Mouse (Mus musculus): ENCODE measurements around the gene Plk3. TPM values are rescaled to one million over a fixed set of nuclear protein-coding genes. Genes with fewer than 3 reads are reported as not detected.
A peak's percentile ranks its signal among the peaks of the same experiment; 100 is the strongest.

The Plk3 gene
- total RNA-seq, 2 experiments from 2014 or later = 1.7 TPM; not detected in 1

DNA sequence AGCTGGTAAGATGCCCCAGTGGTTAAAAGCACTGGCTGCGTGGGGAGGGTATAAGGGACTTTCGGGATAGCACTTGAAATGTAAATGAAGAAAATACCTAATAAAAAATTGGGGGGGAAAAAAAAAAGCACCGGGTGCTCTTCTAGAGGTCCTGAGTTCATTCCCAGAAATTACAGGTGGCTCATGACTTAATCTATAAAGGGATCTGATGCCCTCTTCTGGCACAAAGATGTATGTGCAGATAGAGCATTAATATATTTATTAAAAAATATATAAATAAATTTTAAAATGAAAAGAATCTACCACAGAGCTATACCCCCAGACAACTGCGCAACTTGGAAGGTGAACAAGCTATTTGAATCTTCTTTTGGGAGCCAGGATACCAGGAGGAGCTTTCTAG lies 6.8 kb upstream of the Plk3 start:
- no peak for ATAC-seq (replicated peaks; ENCODE audit: low FRiP score, poor library complexity, severe bottlenecking)

DNA sequence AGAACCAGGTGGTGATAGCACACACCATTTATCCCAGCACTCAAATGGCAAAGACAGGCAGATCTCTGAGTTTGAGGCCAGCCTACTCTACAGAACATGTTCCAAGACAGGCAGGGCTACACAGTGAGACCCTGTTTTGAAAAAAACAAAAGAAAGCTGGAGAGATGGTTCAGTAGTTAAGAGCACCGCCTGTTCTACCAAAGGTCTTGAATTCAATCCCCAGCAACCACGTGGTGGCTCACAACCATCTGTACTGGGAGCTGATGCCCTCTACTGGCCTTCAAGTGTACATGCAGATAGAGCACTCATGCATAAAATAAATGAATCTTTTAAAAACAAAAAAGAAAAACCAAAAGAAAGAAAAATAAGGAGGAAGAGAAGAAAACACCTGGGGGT lies 5.5 kb upstream of the Plk3 start:
- ATAC-seq (replicated peaks; ENCODE audit: low FRiP score, poor library complexity, severe bottlenecking) = peak; percentile 55; the same call in 1 of the 2 replicates

DNA sequence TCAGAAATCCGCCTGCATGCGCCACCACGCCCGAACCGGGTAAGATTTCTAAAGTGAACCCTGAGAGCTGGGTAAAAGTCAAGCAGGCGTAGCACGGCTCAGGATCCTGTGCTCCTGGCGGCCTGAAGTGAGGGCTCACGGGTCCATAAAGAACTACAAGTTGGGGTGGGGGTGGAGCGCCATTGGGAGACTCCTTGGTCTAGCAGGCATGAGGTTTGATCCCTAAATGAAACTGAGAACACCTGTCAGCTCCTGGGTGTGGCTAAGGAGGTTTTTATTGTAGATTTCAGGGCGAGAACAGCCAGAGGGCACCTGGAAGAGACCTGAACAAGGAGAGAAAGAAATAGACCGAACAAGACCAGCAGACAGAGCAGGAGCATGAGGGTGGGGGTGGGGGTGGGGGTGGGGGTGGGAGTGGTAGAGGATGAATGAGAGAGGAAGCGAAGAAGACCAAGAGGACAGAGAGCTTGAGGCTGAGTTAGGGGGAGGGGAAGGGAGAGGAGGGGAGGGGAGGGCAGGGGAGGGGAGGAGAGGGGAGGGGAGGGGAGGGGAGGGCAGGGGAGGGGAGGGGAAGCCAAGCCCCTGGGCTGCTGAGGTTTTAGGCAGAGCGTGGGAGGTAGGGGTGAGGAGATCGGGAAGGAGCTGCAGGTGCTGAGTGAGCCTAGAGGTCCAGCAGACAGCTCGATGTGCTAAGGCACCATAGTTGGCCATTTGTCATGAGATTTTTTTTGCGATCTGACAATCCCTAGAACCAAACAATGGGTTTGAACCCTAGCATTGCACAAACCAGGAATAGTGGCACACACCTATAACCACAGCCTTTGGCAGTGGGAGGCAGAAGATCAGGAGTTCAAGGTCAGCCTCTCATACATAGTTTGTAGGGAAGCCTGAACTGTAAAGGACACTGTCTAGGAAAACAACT lies 4.8 kb upstream of the Plk3 start:
- ATAC-seq (replicated peaks; ENCODE audit: low FRiP score, poor library complexity, severe bottlenecking) = no peak

DNA sequence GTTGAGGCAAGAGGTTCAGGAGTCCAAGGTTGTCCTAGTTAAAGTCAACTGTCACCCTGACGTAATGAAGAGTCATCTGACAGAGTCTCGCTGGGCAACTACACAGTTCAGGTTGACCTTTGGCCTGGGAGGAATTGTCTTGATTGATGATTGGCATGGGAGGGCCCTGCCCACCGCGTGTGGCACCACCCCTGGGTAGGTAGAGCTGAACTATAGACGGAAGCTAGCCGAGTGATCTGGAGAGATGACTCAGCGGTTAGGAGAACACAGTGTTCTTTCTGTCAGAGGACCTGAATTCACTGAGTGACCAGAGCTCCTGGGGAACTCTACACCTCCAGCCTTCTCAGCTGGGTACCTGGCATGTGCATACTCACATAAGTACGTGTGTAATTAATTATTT lies 2.3 kb upstream of the Plk3 start:
- ATAC-seq (replicated peaks; ENCODE audit: low FRiP score, poor library complexity, severe bottlenecking) = peak; percentile 41; the same call in 1 of the 2 replicates

DNA sequence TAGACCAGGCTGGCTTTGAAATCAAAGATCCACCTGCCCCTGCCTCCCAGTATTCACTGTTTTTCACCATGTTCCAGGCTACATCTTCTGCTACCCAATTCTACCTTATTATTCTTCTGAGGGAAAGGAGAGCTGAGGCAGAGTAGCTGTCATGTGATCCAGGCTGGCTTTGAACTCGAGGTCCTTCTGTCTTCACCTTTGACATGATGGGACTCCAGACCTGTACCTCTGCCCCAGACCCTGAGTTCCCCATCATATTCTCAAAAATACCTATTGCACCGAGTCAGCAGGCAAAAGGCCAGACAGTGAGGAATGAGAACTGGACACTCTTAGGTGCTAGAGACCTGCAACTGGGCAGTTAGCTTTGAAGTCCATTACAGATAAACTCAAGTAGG lies 835 bp upstream of the Plk3 start:
- ATAC-seq (replicated peaks; ENCODE audit: low FRiP score, poor library complexity, severe bottlenecking) = no peak

DNA sequence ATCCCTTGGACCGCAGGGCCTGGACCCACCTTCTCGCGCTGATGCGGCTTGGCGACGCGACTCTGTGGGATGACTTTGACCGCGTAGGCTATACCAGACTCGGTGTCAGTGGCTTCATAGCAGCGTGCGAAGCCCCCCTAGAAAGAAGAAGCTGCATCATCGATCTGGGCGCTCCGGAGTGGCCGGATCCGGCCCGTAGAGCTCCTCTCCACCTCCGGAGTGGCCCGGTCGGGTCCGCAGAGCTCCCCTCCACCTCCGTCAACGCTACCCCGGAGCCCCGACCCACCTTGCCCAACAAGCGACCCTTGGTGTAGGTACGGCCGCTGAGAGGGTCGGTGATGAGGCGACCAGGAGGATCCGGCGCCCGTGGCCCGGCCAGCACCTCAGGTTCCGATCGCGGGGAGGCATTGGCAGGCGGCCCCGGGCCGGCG lies 382 bp downstream of the Plk3 start:
- ATAC-seq (replicated peaks; ENCODE audit: low FRiP score, poor library complexity, severe bottlenecking) = no peak

DNA sequence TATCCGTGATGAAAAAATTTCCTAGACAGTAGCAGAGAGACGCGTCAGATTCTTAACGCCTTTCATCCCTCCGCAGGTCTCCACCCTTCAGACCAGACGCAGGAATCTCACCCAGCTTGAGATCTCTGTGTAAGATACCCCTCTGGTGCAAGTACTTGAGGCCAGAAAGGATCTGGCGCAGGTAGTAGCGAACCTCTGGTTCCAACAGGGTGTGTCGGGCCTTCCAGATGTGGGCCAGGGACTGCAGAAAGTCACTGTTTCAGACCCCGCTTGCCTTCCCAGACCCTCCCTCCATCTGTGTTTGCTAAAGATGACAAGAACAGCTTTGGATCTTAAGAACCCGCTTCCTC lies 994 bp downstream of the Plk3 start:
- no peak for ATAC-seq (replicated peaks; ENCODE audit: low FRiP score, poor library complexity, severe bottlenecking)

DNA sequence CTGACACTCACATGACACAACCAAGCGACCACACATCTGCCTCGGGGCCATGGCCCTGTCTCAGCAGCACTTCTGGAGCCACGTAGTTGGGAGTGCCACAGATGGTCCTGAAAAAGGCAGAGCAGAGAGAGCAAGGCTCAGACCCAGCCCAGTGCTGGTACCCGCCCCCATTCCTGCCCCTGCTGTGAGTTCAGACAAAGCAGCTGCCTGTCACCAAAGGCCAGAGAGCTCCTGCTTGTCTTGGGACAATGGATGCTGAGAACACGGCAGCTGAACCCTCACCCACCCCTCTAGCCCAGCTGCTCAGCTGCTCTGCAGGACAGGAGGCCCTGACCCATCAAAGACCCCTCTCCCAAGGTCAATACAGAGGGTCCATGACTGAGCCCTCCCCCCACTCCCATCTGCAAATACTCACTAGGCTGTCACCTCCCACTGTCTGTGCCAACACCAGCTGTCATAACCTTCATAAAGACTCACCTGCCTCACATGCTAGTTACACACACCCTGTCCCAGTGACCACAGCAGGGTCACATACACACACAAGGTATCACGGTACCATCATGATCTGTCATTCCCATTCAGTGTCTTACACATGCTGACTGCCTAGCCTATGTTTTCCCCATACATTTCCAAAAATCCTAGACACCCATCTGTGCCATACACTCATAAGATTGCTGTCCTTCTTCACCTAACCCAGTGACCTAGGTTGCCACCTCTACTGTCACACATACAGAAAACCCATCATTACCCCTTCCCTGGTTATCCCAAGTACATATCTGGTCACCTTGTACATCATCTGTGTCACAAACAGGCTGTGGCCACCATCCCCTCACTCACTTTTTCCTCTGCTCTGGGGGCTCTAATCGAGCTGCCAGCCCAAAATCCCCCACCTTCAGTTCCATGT lies 1.6 kb downstream of the Plk3 start:
- no peak for ATAC-seq (replicated peaks; ENCODE audit: low FRiP score, poor library complexity, severe bottlenecking)

DNA sequence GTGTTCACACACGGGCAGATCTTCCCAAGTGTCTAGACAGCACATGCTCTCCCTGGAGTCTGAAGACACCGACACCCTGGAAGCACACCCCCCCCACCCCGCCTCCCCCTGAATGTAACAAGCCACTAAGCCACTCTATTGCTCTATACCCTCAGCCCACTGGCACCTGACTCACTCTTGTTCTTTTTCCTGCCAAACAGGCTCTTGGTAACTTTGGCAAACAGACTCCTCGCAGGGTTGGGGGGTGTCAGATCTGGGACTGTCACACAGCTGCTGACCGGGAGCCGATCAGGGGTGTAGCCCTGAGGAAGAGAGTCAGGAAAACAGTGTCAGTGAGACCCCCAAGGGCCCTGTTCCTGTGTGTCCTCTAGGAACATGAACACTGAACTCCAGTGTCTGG lies 2.6 kb downstream of the Plk3 start:
- no peak for ATAC-seq (replicated peaks; ENCODE audit: low FRiP score, poor library complexity, severe bottlenecking)

DNA sequence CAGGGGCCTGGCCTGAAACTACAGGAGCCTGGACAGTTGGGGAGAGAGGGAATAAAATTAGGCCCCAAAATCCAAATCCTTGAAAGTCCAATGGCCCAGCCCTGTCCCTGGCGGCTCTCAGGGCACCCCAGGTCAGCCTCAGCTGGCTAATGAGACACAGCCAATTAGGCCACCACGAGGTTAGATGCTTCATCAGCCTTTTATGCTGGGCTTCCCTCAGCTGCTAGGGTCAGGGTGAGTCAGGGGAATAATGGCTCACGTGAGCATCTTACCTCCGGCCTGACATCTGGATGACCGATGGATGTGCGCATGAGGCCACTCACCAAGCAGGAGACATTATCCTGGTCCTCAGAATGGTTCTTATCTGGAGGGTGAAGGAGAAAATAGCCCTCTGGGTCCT lies 3.0 kb downstream of the Plk3 start:
- ATAC-seq (replicated peaks; ENCODE audit: low FRiP score, poor library complexity, severe bottlenecking) = no peak

DNA sequence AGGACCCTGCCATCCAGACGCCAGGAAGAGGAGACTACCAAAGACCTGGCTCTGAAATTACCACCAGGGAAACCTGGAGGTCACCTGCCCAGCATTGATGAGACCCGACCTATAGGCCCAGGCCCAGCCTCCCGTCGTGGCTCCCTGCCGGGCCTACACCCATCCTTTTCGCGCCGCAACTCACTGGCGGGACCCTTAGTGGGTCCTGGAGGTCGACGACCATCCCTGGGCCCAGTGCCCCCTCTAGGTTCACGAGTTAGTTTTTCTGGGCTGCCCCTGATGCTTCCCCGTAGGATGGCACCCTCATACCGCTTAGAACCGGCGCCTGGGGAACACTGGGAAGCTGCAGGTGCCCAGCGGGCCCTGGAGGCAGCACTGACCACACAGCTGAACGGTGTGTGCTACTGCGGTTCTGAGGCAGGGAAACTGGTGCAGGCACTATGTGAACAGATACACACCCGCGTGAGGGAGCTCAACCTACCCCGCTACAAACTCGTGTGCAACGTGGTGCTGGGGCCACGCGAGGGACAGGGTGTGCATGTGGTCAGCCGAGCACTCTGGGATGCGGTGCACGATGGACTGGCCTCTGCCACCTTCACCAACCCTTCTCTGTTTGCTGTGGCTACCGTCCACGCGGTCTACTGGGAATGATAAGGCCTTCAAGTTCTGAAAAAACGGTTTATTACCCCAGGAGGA lies 5.6 kb downstream of the Plk3 start:
- no peak for ATAC-seq (replicated peaks; ENCODE audit: low FRiP score, poor library complexity, severe bottlenecking)

DNA sequence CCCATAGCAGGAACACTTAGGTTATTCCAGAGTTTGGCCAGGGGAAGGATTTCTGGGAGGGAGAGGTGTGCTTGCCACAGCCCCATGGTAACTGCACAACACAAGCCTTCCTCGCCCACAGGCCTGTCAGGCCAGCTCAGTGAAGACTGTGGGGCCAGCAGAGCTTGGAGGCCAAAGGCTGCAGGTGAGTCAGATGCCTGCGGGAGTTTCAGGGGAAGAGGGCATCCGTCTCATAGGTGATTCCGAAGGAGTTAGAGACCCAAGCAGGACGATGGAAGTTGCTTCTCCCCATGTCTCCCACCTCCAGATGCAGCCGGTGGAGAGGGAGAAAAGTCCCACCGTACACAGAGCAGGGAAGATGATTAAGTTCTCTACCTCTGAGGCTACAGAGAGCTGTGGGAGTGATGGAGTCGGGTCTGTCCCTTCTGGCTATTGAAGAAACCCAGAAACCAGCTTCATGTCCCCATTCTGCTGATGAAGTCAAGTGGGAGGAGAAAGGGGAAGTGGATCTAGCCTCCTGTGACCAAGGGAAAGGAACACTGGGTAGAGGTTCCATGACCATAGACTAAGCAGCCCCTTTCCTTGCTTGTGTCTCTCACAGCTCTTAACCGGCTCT lies 7.0 kb downstream of the Plk3 start, which contains the start of gene Tctex1d4:
Gene Tctex1d4, plus strand, starts transcription at position 120 of the 616 bp plus-strand sequence.
- no peak for ATAC-seq (replicated peaks; ENCODE audit: low FRiP score, poor library complexity, severe bottlenecking)

DNA sequence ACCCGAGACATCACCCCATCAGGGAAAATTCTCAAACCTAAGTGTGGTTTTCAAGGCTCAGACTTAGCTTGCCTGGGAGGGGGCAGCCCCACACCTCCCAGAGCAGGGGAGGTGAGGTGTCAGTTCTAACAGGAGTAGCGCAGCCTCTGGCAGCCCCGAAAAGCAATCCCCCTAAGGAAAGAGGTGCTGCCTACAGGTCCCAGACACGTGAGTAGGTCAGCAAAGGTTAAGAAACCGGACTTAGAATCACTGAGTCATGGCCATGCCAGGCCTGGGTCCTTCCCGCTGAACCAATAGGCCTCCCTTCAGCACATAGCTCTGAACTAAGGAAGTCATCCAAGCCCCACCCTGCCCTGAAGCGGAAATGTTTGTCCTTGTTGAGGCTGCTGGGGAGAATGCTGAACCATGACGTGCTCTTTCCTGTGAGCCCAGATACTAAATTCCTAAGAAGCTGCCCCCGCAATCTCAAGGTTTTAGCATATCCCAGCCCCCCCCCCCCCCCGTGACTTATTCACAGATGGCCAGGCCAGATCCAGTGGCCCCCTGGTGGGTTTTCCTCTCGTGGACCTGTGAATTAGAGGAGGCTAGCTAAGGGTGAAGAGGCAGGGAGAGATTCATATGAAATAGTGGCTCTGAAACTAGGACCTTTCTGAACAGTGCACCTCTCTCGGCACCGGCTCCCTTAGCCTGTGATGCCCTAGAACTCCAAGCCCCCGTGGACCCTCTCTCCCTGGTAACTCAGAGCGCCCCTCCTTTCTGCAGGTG lies 7.7 kb downstream of the Plk3 start:
- no peak for ATAC-seq (replicated peaks; ENCODE audit: low FRiP score, poor library complexity, severe bottlenecking)

DNA sequence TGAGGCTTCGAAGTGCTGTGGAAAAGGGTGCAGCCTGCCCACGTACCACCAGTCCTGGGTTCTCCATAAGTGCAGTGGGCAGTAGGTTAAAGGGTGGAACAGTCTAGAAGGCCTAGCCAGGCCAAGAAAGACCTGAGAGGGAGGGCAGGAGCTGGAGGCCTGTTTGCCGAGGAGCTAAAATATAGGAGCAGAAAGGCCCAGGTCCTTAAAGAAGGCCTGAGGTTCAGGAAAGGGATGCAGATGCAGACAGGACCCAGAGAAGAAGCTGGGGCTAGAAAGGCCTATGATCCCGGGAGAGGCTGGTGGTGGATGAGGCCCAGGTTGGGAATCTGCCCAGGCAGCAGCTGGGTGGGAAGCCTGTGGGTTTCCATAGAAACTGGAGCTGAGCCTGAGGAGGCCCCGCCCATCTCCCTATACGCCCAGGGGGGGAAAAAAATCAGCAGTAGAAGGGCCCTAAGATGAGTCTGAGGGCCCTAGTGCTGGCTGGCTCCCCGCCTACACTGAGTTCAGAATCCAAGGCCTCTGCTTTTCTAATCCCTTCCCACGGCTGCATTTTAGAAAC lies 8.3 kb downstream of the Plk3 start, which contains the start of gene Btbd19:
Gene Btbd19, minus strand, starts transcription at position 378 of the 562 bp plus-strand sequence.
- ATAC-seq (replicated peaks; ENCODE audit: low FRiP score, poor library complexity, severe bottlenecking) = no peak

DNA sequence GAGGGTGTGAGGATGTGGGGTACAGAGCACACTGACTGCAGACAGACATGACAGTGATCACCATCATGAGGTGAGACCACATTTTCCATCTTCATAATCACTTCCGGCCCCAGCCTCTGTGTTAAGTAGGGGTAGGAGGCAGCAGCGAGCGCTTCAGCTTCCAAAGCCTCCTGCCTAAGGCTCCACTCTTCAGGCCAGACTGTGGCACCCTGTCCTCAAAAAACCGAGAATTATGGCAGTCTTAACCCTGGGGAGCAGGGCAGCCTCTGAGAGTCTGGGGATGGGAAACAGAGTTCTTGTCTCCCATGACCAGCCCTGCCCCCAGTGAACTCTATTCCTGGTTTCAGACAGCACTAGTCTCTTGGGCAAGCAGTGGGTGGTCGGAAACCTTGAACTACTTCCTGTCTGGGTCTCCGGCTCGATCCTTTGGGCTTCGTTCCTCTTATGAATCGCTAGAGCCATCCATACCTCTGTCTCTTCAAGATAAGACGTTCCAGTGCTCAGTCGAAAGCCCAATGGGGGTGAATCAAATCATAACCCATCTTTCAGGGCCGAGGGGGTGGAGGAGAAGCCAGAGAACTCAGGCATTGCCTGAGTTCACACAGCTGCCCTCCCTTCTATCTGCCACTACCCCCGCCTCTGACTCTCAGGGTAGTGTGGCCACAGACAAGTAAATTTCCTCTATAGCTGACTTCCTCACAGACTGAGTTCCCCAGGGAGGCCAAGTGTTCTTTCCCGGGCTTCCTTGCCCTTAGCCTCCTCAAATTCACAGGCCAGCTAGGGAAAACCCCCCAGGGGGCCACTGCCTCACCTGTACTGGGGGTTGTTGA lies 9.0 kb downstream of the Plk3 start:
- no peak for ATAC-seq (replicated peaks; ENCODE audit: low FRiP score, poor library complexity, severe bottlenecking)

DNA sequence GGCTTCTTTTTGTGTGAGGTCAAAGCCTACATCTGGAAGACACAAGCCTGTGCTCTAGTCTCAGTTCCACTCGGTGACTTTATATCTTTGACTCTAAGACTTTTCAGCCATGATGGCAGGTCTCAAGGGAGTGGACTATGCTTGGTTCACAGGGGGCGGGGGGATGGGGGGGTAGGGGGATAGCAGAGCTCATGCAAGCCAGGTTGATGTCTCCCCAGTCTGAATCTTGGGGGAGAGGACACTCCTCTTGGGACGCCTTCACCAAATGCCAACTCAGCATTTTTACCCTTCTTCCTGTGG lies 9.6 kb downstream of the Plk3 start:
- no peak for ATAC-seq (replicated peaks; ENCODE audit: low FRiP score, poor library complexity, severe bottlenecking)

DNA sequence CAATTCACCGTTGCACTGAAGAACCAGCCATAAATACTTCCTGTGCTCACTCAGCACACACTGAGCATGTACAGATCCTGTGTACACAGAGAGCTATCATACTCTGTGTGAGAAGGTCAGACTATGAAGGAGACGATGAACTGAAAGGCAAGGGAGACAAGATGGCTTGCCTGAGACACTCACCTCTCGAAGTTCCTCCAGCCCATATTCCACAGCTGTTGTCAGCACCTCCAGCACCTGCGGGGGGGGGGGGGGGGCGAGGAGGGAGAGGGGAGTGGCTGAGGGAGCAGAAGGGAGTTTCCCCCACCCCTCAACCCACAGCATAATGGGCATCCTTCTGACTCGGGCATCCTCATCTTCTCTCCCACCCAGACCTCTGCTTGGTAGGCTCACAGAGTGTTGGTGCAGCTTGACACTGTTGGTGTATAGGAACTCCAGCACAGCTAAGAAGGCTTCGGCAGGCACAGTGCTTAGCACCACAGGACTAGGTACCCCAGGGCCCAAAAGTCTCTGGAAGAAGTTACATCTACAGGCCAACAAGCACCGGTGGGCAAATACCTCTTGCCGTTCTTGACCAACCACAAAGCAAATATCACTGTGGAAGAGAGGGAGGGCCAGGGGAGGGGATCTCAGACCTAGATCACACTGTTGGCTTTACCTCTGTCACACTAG lies 10.1 kb downstream of the Plk3 start:
- ATAC-seq (replicated peaks; ENCODE audit: low FRiP score, poor library complexity, severe bottlenecking) = no peak
